Comparison of ENCODE assay signal across 13 mouse cellular contexts in genomic region chr6:99953980-99954776, GRCm38 (mm10).
DNase-seq lines count a peak whose midpoint lies in the region; ATAC-seq lines count a peak whose summit lies in the region.
"Had no signal": no experiment of that assay in that cellular context is flagged by ENCODE, and none has a peak within 500 bp of the region (broad histone marks: within the 10 kb centered on the region; RNA-seq: fewer than 3 reads in every experiment).

No protein-coding gene starts in this region.

- H3K4me1 ChIP-seq in hindbrain, embryonic 12.5 days: peaks cover 16% of the 10 kb centered on the region; the same call in 1 of the 2 replicates
- H3K4me1 ChIP-seq in hindbrain, embryonic 10.5 days (replicated peaks): peaks cover 17% of the 10 kb centered on the region
- peaks cover 17% of the 10 kb centered on the region for H3K4me1 ChIP-seq in forebrain, embryonic 13.5 days
- peaks cover 18% of the 10 kb centered on the region for H3K4me1 ChIP-seq in hindbrain, embryonic 15.5 days (replicated peaks)
- H3K4me1 ChIP-seq in midbrain, embryonic 16.5 days (ENCODE audit: control insufficient read depth, insufficient read depth, low read length): peaks cover 11% of the 10 kb centered on the region
- H3K4me1 ChIP-seq: limb, embryonic 15.5 days had no signal

- H3K4me3 ChIP-seq in hindbrain, embryonic 12.5 days: no peak overlapping the region
- no peak overlapping the region for H3K4me3 ChIP-seq in hindbrain, embryonic 10.5 days
- no peak overlapping the region for H3K4me3 ChIP-seq in forebrain, embryonic 13.5 days
- no peak overlapping the region for H3K4me3 ChIP-seq in hindbrain, embryonic 15.5 days
- H3K4me3 ChIP-seq in midbrain, embryonic 16.5 days (ENCODE audit: low read depth, low read length): no peak overlapping the region
- H3K4me3 ChIP-seq: limb, embryonic 15.5 days; neural tube, embryonic 15.5 days had no signal

- WGBS in hindbrain, embryonic 12.5 days: 69% methylated on average over 11 of the region's 11 CpGs
- WGBS in hindbrain, embryonic 10.5 days: 87% methylated on average over 11 of the region's 11 CpGs
- 26% methylated on average over 11 of the region's 11 CpGs for WGBS in forebrain, embryonic 13.5 days
- WGBS in hindbrain, embryonic 15.5 days: 39% methylated on average over 11 of the region's 11 CpGs
- WGBS in midbrain, embryonic 16.5 days: 30% methylated on average over 11 of the region's 11 CpGs

- H3K36me3 ChIP-seq in hindbrain, embryonic 12.5 days: no peaks in the 10 kb centered on the region
- H3K36me3 ChIP-seq in hindbrain, embryonic 10.5 days: no peaks in the 10 kb centered on the region
- no peaks in the 10 kb centered on the region for H3K36me3 ChIP-seq in forebrain, embryonic 13.5 days (ENCODE audit: poor library complexity, severe bottlenecking)
- no peaks in the 10 kb centered on the region for H3K36me3 ChIP-seq in hindbrain, embryonic 15.5 days
- H3K36me3 ChIP-seq in midbrain, embryonic 16.5 days (ENCODE audit: control insufficient read depth, insufficient read depth, low read length): no peaks in the 10 kb centered on the region
- H3K36me3 ChIP-seq: limb, embryonic 15.5 days; neural tube, embryonic 15.5 days had no signal

- no peak for DNase-seq in hindbrain, embryonic 10.5 days (ENCODE audit: low spot score)
- DNase-seq in spleen, adult 12 weeks (ENCODE audit: low spot score): no peak
- no peak for DNase-seq in thymus, postnatal 0 days (ENCODE audit: low spot score)
- DNase-seq: adrenal gland, adult 8-10 months; cerebellum, adult 8-10 months; liver, postnatal 0 days; thymus, postnatal 4 days had no signal

- no peak overlapping the region for H3K27ac ChIP-seq in hindbrain, embryonic 12.5 days
- H3K27ac ChIP-seq in hindbrain, embryonic 10.5 days: no peak overlapping the region
- 0 out of 2 replicates have a peak overlapping the region, but pooled peaks have one; percentile 14 for H3K27ac ChIP-seq in forebrain, embryonic 13.5 days
- H3K27ac ChIP-seq in hindbrain, embryonic 15.5 days (replicated peaks): peak overlapping the region; percentile 43
- H3K27ac ChIP-seq in midbrain, embryonic 16.5 days (ENCODE audit: low read length): peak overlapping the region; percentile 67
- H3K27ac ChIP-seq: limb, embryonic 15.5 days; neural tube, embryonic 15.5 days had no signal

- no peak overlapping the region for H3K9ac ChIP-seq in hindbrain, embryonic 12.5 days
- no peak overlapping the region for H3K9ac ChIP-seq in forebrain, embryonic 13.5 days
- H3K9ac ChIP-seq in hindbrain, embryonic 15.5 days: no peak overlapping the region
- no peak overlapping the region for H3K9ac ChIP-seq in midbrain, embryonic 16.5 days (ENCODE audit: low read depth, low read length)
- H3K9ac ChIP-seq: limb, embryonic 15.5 days; liver, postnatal 0 days; neural tube, embryonic 15.5 days had no signal

- ATAC-seq in hindbrain, embryonic 12.5 days (ENCODE audit: low FRiP score): 0 out of 2 replicates have a peak, but pooled peaks have one; percentile 26
- peak; percentile 77 for ATAC-seq in forebrain, embryonic 13.5 days
- ATAC-seq in hindbrain, embryonic 15.5 days (ENCODE audit: low FRiP score, low read depth): peak; percentile 42
- peak; percentile 83 for ATAC-seq in midbrain, embryonic 16.5 days
- ATAC-seq: liver, postnatal 0 days had no signal

- H3K27me3 ChIP-seq in hindbrain, embryonic 12.5 days: peaks cover 3% of the 10 kb centered on the region; the same call in 1 of the 2 replicates
- peaks cover 34% of the 10 kb centered on the region; the same call in 1 of the 2 replicates for H3K27me3 ChIP-seq in hindbrain, embryonic 10.5 days (ENCODE audit: insufficient read depth, poor library complexity, severe bottlenecking)
- H3K27me3 ChIP-seq in forebrain, embryonic 13.5 days: no peaks in the 10 kb centered on the region
- H3K27me3 ChIP-seq in hindbrain, embryonic 15.5 days: 0 out of 2 replicates have a peak, but pooled peaks cover 8% of the 10 kb centered on the region
- H3K27me3 ChIP-seq in midbrain, embryonic 16.5 days (ENCODE audit: control insufficient read depth, insufficient read depth, low read depth, low read length): no peaks in the 10 kb centered on the region

- no peak overlapping the region for H3K4me2 ChIP-seq in hindbrain, embryonic 12.5 days (replicated peaks)
- H3K4me2 ChIP-seq in forebrain, embryonic 13.5 days: no peak overlapping the region
- no peak overlapping the region for H3K4me2 ChIP-seq in hindbrain, embryonic 15.5 days
- H3K4me2 ChIP-seq in midbrain, embryonic 16.5 days (ENCODE audit: low read length): no peak overlapping the region
- H3K4me2 ChIP-seq: limb, embryonic 15.5 days; neural tube, embryonic 15.5 days had no signal

- no peaks in the 10 kb centered on the region for H3K9me3 ChIP-seq in hindbrain, embryonic 12.5 days (replicated peaks)
- no peaks in the 10 kb centered on the region for H3K9me3 ChIP-seq in hindbrain, embryonic 10.5 days
- H3K9me3 ChIP-seq in forebrain, embryonic 13.5 days (replicated peaks): no peaks in the 10 kb centered on the region
- H3K9me3 ChIP-seq in hindbrain, embryonic 15.5 days: no peaks in the 10 kb centered on the region
- H3K9me3 ChIP-seq in midbrain, embryonic 16.5 days (replicated peaks; ENCODE audit: control insufficient read depth, low read length, poor library complexity, severe bottlenecking): no peaks in the 10 kb centered on the region
- H3K9me3 ChIP-seq: limb, embryonic 15.5 days; neural tube, embryonic 15.5 days had no signal

Comparison
In these comparisons a context has a peak if more than half of its experiments do, and no peak if none do; other contexts are left out.
1. H3K27ac ChIP-seq: peak in forebrain, embryonic 13.5 days (single experiment), hindbrain, embryonic 15.5 days (single experiment) and midbrain, embryonic 16.5 days (single experiment); none in hindbrain, embryonic 12.5 days (single experiment) and hindbrain, embryonic 10.5 days (single experiment).
2. ATAC-seq: peak in every context shown above with its lines; median percentile 83 in midbrain, embryonic 16.5 days; 77 in forebrain, embryonic 13.5 days; 42 in hindbrain, embryonic 15.5 days; 26 in hindbrain, embryonic 12.5 days.